Mouse (Mus musculus) midbrain, embryonic 11.5 days (tissue): ENCODE results near the gene Catip. TPM values are rescaled to one million over a fixed set of nuclear protein-coding genes. Genes with fewer than 3 reads are reported as not detected.
"Not testable (repeated sequence)": the region's sequence is repeated elsewhere in the genome, so short reads cannot be mapped to it uniquely, and the experiment has no call there.

Experiments used
- ATAC-seq: fragments of 200-750 bp; cut with Nextera tagmentation; 2 replicates; pipeline ENCODE4 v1.8.0; 2017; ENCODE audit warnings: moderate TSS enrichment, moderate library complexity; ENCODE audit not compliant: low FRiP score
- DNase-seq: peaks from one replicate; pipeline ENCODE4 v3.0.0; 2015; ENCODE audit warnings: low spot score; ENCODE audit errors: missing footprints
- H3K27ac ChIP-seq: fragments of 300-500 bp; sonication (generic); 2 replicates; pipeline ENCODE4 v1.5.1; 2014; ENCODE audit warnings: low read depth, low read length
- H3K27me3 ChIP-seq: fragments of 300-500 bp; sonication (generic); 2 replicates; pipeline ENCODE4 v1.6.1; 2014; ENCODE audit warnings: mild to moderate bottlenecking, low read length, moderate library complexity, mixed read lengths; ENCODE audit not compliant: control insufficient read depth, insufficient read depth
- H3K36me3 ChIP-seq: fragments of 300-500 bp; sonication (generic); 2 replicates; pipeline ENCODE4 v1.6.1; 2014; ENCODE audit warnings: mild to moderate bottlenecking, low read length, moderate library complexity, mixed read lengths; ENCODE audit not compliant: control insufficient read depth, insufficient read depth
- H3K4me1 ChIP-seq: fragments of 300-500 bp; sonication (generic); 2 replicates; pipeline ENCODE4 v1.6.1; 2014; ENCODE audit warnings: low read length; ENCODE audit not compliant: control insufficient read depth, insufficient read depth
- H3K4me2 ChIP-seq: fragments of 300-500 bp; sonication (generic); 2 replicates; pipeline ENCODE4 v1.6.1; 2014; ENCODE audit warnings: mild to moderate bottlenecking, moderate library complexity
- H3K4me3 ChIP-seq: fragments of 300-500 bp; sonication (generic); 2 replicates; pipeline ENCODE4 v1.5.1; 2014; ENCODE audit warnings: low read depth, low read length
- H3K9ac ChIP-seq: fragments of 300-500 bp; sonication (generic); 2 replicates; pipeline ENCODE4 v1.6.1; 2014; ENCODE audit warnings: low read length
- H3K9me3 ChIP-seq: fragments of 300-500 bp; sonication (generic); 2 replicates; pipeline ENCODE4 v1.6.1; 2016; ENCODE audit warnings: low read length; ENCODE audit not compliant: control insufficient read depth
- WGBS: fragments of 180-500 bp; shearing (Covaris S2); extraction: QIAGEN DNeasy Blood & Tissue Kit; methylation state at CpG from one replicate; pipeline ENCODE4 v1.1.7; 2014; 5-methylcytosine and 5-hydroxymethylcytosine counted together
- polyA plus RNA-seq: library from polyadenylated mRNA; unstranded; fragments of >200 nt; fragmentation: Nextera tagmentation; extraction: Ambion mirVana; gene quantifications from 2 replicates; pipeline ENCODE4 v1.2.1, GENCODE M21; 2014

Gene Catip
- polyA plus RNA-seq, 1 experiment from 2014 or later: 0.05 TPM

GRCm38 (mm10) chr1:74340361-74340764, 21.5 kb upstream of the Catip start:
- ATAC-seq (no peak), DNase-seq (peak; percentile 37)
- Histone ChIP-seq H3K27ac (no peak overlapping the region), H3K4me3 (no peak overlapping the region), H3K9ac (no peak overlapping the region), H3K4me1 (0 out of 2 replicates have a peak, but pooled peaks cover 2% of the 10 kb centered on the region), H3K4me2 (no peak overlapping the region), H3K36me3 (no peaks in the 10 kb centered on the region), H3K9me3 (no peaks in the 10 kb centered on the region), H3K27me3 (no peaks in the 10 kb centered on the region)
- 93% methylated on average over 6 of the region's 6 CpGs for whole genome bisulfite sequencing

- 95% methylated on average over 4 of the region's 4 CpGs for WGBS
- H3K27ac ChIP-seq, H3K9ac ChIP-seq, H3K4me2 ChIP-seq, H3K9me3 ChIP-seq, H3K4me1 ChIP-seq, ATAC-seq, H3K36me3 ChIP-seq, H3K4me3 ChIP-seq, H3K27me3 ChIP-seq: not testable (repeated sequence)
- peak; percentile 79 for DNase-seq
These were observed 20.9 kb upstream of the Catip start for GRCm38 (mm10) chr1:74340992-74341391.

- no peak overlapping the region for H3K4me3 ChIP-seq
- 88% methylated on average over 7 of the region's 7 CpGs for WGBS
- ATAC-seq (no peak), DNase-seq (peak; percentile 72)
- H3K27me3 ChIP-seq: no peaks in the 10 kb centered on the region
- no peaks in the 10 kb centered on the region for H3K9me3 ChIP-seq
- H3K9ac ChIP-seq: no peak overlapping the region
- H3K36me3 ChIP-seq: no peaks in the 10 kb centered on the region
- H3K4me2 ChIP-seq: no peak overlapping the region
- no peak overlapping the region for H3K27ac ChIP-seq
- 0 out of 2 replicates have a peak, but pooled peaks cover 2% of the 10 kb centered on the region for H3K4me1 ChIP-seq
These were observed 20.0 kb upstream of the Catip start for GRCm38 (mm10) chr1:74341898-74342297.

GRCm38 (mm10) chr1:74342308-74342707, 19.6 kb upstream of the Catip start:
- H3K36me3 ChIP-seq: no peaks in the 10 kb centered on the region
- H3K27ac ChIP-seq: no peak overlapping the region
- H3K9me3 ChIP-seq: no peaks in the 10 kb centered on the region
- no peaks in the 10 kb centered on the region for H3K27me3 ChIP-seq
- no peak overlapping the region for H3K9ac ChIP-seq
- H3K4me1 ChIP-seq: 0 out of 2 replicates have a peak, but pooled peaks cover 2% of the 10 kb centered on the region
- H3K4me2 ChIP-seq: no peak overlapping the region
- no peak for ATAC-seq
- H3K4me3 ChIP-seq: no peak overlapping the region
- WGBS: 95% methylated on average over 1 of the region's 1 CpGs
- no peak for DNase-seq

GRCm38 (mm10) chr1:74343161-74343560, 18.7 kb upstream of the Catip start:
- DNase-seq (peak; percentile 69), ATAC-seq (no peak)
- Histone ChIP-seq H3K27me3 (no peaks in the 10 kb centered on the region), H3K36me3 (no peaks in the 10 kb centered on the region), H3K9me3 (no peaks in the 10 kb centered on the region), H3K4me2 (no peak overlapping the region), H3K4me1 (0 out of 2 replicates have a peak, but pooled peaks cover 2% of the 10 kb centered on the region), H3K27ac (no peak overlapping the region), H3K9ac (no peak overlapping the region), H3K4me3 (no peak overlapping the region)
- 83% methylated on average over 5 of the region's 5 CpGs for WGBS

- Histone ChIP-seq H3K4me1 (0 out of 2 replicates have a peak, but pooled peaks cover 2% of the 10 kb centered on the region), H3K27ac (no peak overlapping the region), H3K9ac (no peak overlapping the region), H3K9me3 (no peaks in the 10 kb centered on the region), H3K36me3 (no peaks in the 10 kb centered on the region; the same call in 1 of the 2 replicates), H3K27me3 (no peaks in the 10 kb centered on the region), H3K4me3 (no peak overlapping the region), H3K4me2 (no peak overlapping the region)
- ATAC-seq (no peak), DNase-seq (peak; percentile 72)
- WGBS: 87% methylated on average over 11 of the region's 11 CpGs
These were observed 17.6 kb upstream of the Catip start for GRCm38 (mm10) chr1:74344163-74344916.

- Histone ChIP-seq H3K4me1 (no peaks in the 10 kb centered on the region), H3K9ac (no peak overlapping the region), H3K4me3 (no peak overlapping the region), H3K36me3 (no peaks in the 10 kb centered on the region; the same call in none of the 2 replicates), H3K4me2 (no peak overlapping the region), H3K9me3 (no peaks in the 10 kb centered on the region), H3K27ac (no peak overlapping the region), H3K27me3 (no peaks in the 10 kb centered on the region)
- no peak for ATAC-seq
- DNase-seq: no peak
- WGBS: 91% methylated on average over 12 of the region's 13 CpGs
These were observed 10.6 kb upstream of the Catip start for GRCm38 (mm10) chr1:74351185-74351769.

GRCm38 (mm10) chr1:74352532-74353096, 9.3 kb upstream of the Catip start:
- no peaks in the 10 kb centered on the region; the same call in none of the 2 replicates for H3K36me3 ChIP-seq
- no peaks in the 10 kb centered on the region for H3K4me1 ChIP-seq
- ATAC-seq (no peak), DNase-seq (no peak)
- 88% methylated on average over 5 of the region's 5 CpGs for WGBS
- no peak overlapping the region for H3K27ac ChIP-seq
- no peaks in the 10 kb centered on the region for H3K27me3 ChIP-seq
- no peak overlapping the region for H3K4me2 ChIP-seq
- H3K9ac ChIP-seq: no peak overlapping the region
- H3K9me3 ChIP-seq: no peaks in the 10 kb centered on the region
- H3K4me3 ChIP-seq: no peak overlapping the region
